Mouse (Mus musculus): ENCODE results near the gene Pigm. TPM values are rescaled to one million over a fixed set of nuclear protein-coding genes. Genes with fewer than 3 reads are reported as not detected.

The Pigm gene
- polyA plus RNA-seq, 1 experiment from 2014 or later: 3.9 TPM

- Histone ChIP-seq H3K27ac (replicated peaks) (no peak overlapping the region), H3K36me3 (no peaks in the 10 kb centered on the region), H3K9me3 (no peaks in the 10 kb centered on the region), H3K4me3 (no peak overlapping the region), H3K27me3 (no peaks in the 10 kb centered on the region), H3K4me1 (replicated peaks) (no peaks in the 10 kb centered on the region), H3K9ac (no peak overlapping the region), H3K4me2 (no peak overlapping the region)
- WGBS: 84% methylated on average over 6 of the region's 6 CpGs
- ATAC-seq (ENCODE audit: low FRiP score, low read depth): no peak
Observed at GRCm38 (mm10) chr1:172420181-172420580, 43.8 kb downstream of the Pigm start.

GRCm38 (mm10) chr1:172423393-172423792 is 47.0 kb downstream of the Pigm start:
- Histone ChIP-seq H3K27ac (replicated peaks) (no peak overlapping the region), H3K4me1 (replicated peaks) (no peaks in the 10 kb centered on the region), H3K27me3 (no peaks in the 10 kb centered on the region), H3K4me2 (no peak overlapping the region), H3K9me3 (no peaks in the 10 kb centered on the region), H3K9ac (no peak overlapping the region), H3K36me3 (no peaks in the 10 kb centered on the region), H3K4me3 (no peak overlapping the region)
- WGBS: 86% methylated on average over 1 of the region's 1 CpGs
- no peak for ATAC-seq (ENCODE audit: low FRiP score, low read depth)

GRCm38 (mm10) chr1:172426419-172426818 is 50.1 kb downstream of the Pigm start:
- H3K27ac ChIP-seq (replicated peaks): no peak overlapping the region
- WGBS: 64% methylated on average over 1 of the region's 1 CpGs

GRCm38 (mm10) chr1:172427841-172428240 is 51.5 kb downstream of the Pigm start:
- H3K4me2 ChIP-seq: no peak overlapping the region

More at GRCm38 (mm10) chr1:172426419-172426818, 50.1 kb downstream of the Pigm start:
- Histone ChIP-seq H3K9me3 (no peaks in the 10 kb centered on the region), H3K9ac (no peak overlapping the region), H3K4me2 (no peak overlapping the region), H3K4me1 (replicated peaks) (no peaks in the 10 kb centered on the region), H3K4me3 (no peak overlapping the region), H3K27me3 (no peaks in the 10 kb centered on the region), H3K36me3 (no peaks in the 10 kb centered on the region)
- ATAC-seq (ENCODE audit: low FRiP score, low read depth): no peak

GRCm38 (mm10) chr1:172428614-172429013 is 52.3 kb downstream of the Pigm start:
- WGBS: 82% methylated on average over 1 of the region's 1 CpGs
- Histone ChIP-seq H3K36me3 (no peaks in the 10 kb centered on the region), H3K4me2 (no peak overlapping the region), H3K27ac (replicated peaks) (no peak overlapping the region), H3K27me3 (no peaks in the 10 kb centered on the region), H3K4me3 (no peak overlapping the region), H3K4me1 (replicated peaks) (no peaks in the 10 kb centered on the region), H3K9ac (no peak overlapping the region), H3K9me3 (no peaks in the 10 kb centered on the region)
- no peak for ATAC-seq (ENCODE audit: low FRiP score, low read depth)

More at GRCm38 (mm10) chr1:172427841-172428240, 51.5 kb downstream of the Pigm start:
- Histone ChIP-seq H3K9ac (no peak overlapping the region), H3K36me3 (no peaks in the 10 kb centered on the region), H3K27me3 (no peaks in the 10 kb centered on the region), H3K4me1 (replicated peaks) (no peaks in the 10 kb centered on the region), H3K4me3 (no peak overlapping the region), H3K9me3 (no peaks in the 10 kb centered on the region), H3K27ac (replicated peaks) (no peak overlapping the region)
- 91% methylated on average over 3 of the region's 3 CpGs for WGBS
- no peak for ATAC-seq (ENCODE audit: low FRiP score, low read depth)

- Histone ChIP-seq H3K27ac (replicated peaks) (no peak overlapping the region), H3K9me3 (no peaks in the 10 kb centered on the region), H3K4me3 (no peak overlapping the region), H3K36me3 (no peaks in the 10 kb centered on the region), H3K27me3 (no peaks in the 10 kb centered on the region), H3K4me2 (no peak overlapping the region), H3K4me1 (replicated peaks) (no peaks in the 10 kb centered on the region), H3K9ac (no peak overlapping the region)
- no peak for ATAC-seq (ENCODE audit: low FRiP score, low read depth)
- WGBS: 53% methylated on average over 9 of the region's 9 CpGs
Observed at GRCm38 (mm10) chr1:172430731-172431220, 54.4 kb downstream of the Pigm start.

GRCm38 (mm10) chr1:172431836-172432586 is 55.7 kb downstream of the Pigm start:
- H3K9me3 ChIP-seq: no peaks in the 10 kb centered on the region
- H3K4me2 ChIP-seq: no peak overlapping the region
- H3K9ac ChIP-seq: no peak overlapping the region
- H3K27ac ChIP-seq (replicated peaks): no peak overlapping the region
- H3K36me3 ChIP-seq: no peaks in the 10 kb centered on the region
- no peaks in the 10 kb centered on the region for H3K4me1 ChIP-seq (replicated peaks)
- 55% methylated on average over 4 of the region's 4 CpGs for WGBS
- no peak overlapping the region for H3K4me3 ChIP-seq
- no peaks in the 10 kb centered on the region for H3K27me3 ChIP-seq
- ATAC-seq (ENCODE audit: low FRiP score, low read depth): no peak

- H3K4me2 ChIP-seq: no peak overlapping the region
- H3K27me3 ChIP-seq: no peaks in the 10 kb centered on the region
- H3K4me3 ChIP-seq: no peak overlapping the region
- H3K9me3 ChIP-seq: no peaks in the 10 kb centered on the region
- no peaks in the 10 kb centered on the region for H3K36me3 ChIP-seq
- no peak overlapping the region for H3K9ac ChIP-seq
- no peak overlapping the region for H3K27ac ChIP-seq (replicated peaks)
- ATAC-seq (ENCODE audit: low FRiP score, low read depth): no peak
- no peaks in the 10 kb centered on the region for H3K4me1 ChIP-seq (replicated peaks)
- WGBS: 87% methylated on average over 3 of the region's 3 CpGs
Observed at GRCm38 (mm10) chr1:172432587-172432955, 56.2 kb downstream of the Pigm start.

GRCm38 (mm10) chr1:172433012-172433850 is 56.9 kb downstream of the Pigm start:
- no peaks in the 10 kb centered on the region for H3K4me1 ChIP-seq (replicated peaks)
- H3K9me3 ChIP-seq: no peaks in the 10 kb centered on the region
- no peaks in the 10 kb centered on the region for H3K27me3 ChIP-seq
- no peak overlapping the region for H3K4me2 ChIP-seq
- no peak overlapping the region for H3K9ac ChIP-seq
- H3K36me3 ChIP-seq: no peaks in the 10 kb centered on the region
- 88% methylated on average over 20 of the region's 20 CpGs for WGBS
- no peak for ATAC-seq (ENCODE audit: low FRiP score, low read depth)
- H3K27ac ChIP-seq (replicated peaks): no peak overlapping the region
- H3K4me3 ChIP-seq: no peak overlapping the region

Other genes starting within 250 kb of the Pigm start
- 163 TPM in 2 replicates for gene Pex19, start 249.8 kb upstream of the Pigm start, polyA plus RNA-seq (2015; fragmentation: Nextera tagmentation; extraction: Ambion mirVana)
- gene Dcaf8, start 228.5 kb upstream of the Pigm start, polyA plus RNA-seq (2015; fragmentation: Nextera tagmentation; extraction: Ambion mirVana): 84.6 and 85.8 TPM in 2 replicates
- 454 and 489 TPM in 2 replicates for gene Pea15a, start 169.7 kb upstream of the Pigm start, polyA plus RNA-seq (2015; fragmentation: Nextera tagmentation; extraction: Ambion mirVana)
- 1.4 and 2.2 TPM in 2 replicates for gene Casq1, start 156.7 kb upstream of the Pigm start, polyA plus RNA-seq (2015; fragmentation: Nextera tagmentation; extraction: Ambion mirVana)
- 0.05 and 0.06 TPM in 2 replicates for gene Atp1a4, start 118.1 kb upstream of the Pigm start, polyA plus RNA-seq (2015; fragmentation: Nextera tagmentation; extraction: Ambion mirVana)
- gene Igsf8, start 114.9 kb upstream of the Pigm start, polyA plus RNA-seq (2015; fragmentation: Nextera tagmentation; extraction: Ambion mirVana): 75.3 and 79.0 TPM in 2 replicates
- gene Atp1a2, start 78.5 kb upstream of the Pigm start, polyA plus RNA-seq (2015; fragmentation: Nextera tagmentation; extraction: Ambion mirVana): 74.3 and 75.8 TPM in 2 replicates
- gene Kcnj9, start 47.2 kb upstream of the Pigm start, polyA plus RNA-seq (2015; fragmentation: Nextera tagmentation; extraction: Ambion mirVana): 4.1 and 4.3 TPM in 2 replicates
- gene Kcnj10, start 35.3 kb upstream of the Pigm start, polyA plus RNA-seq (2015; fragmentation: Nextera tagmentation; extraction: Ambion mirVana): 2.9 and 3.0 TPM in 2 replicates
- 0.12 and 0.18 TPM in 2 replicates for gene Slamf9, start 98.8 kb downstream of the Pigm start, polyA plus RNA-seq (2015; fragmentation: Nextera tagmentation; extraction: Ambion mirVana)
- gene Igsf9, start 105.2 kb downstream of the Pigm start, polyA plus RNA-seq (2015; fragmentation: Nextera tagmentation; extraction: Ambion mirVana): 45.7 and 49.3 TPM in 2 replicates
- 77.7 and 83.7 TPM in 2 replicates for gene Tagln2, start 123.5 kb downstream of the Pigm start, polyA plus RNA-seq (2015; fragmentation: Nextera tagmentation; extraction: Ambion mirVana)
- 2.8 and 4.6 TPM in 2 replicates for gene Cfap45, start 144.3 kb downstream of the Pigm start, polyA plus RNA-seq (2015; fragmentation: Nextera tagmentation; extraction: Ambion mirVana)
- gene Vsig8, start 179.4 kb downstream of the Pigm start, polyA plus RNA-seq (2015; fragmentation: Nextera tagmentation; extraction: Ambion mirVana): 0.71 and 1.1 TPM in 2 replicates
- gene Slamf8, start 214.0 kb downstream of the Pigm start, polyA plus RNA-seq (2015; fragmentation: Nextera tagmentation; extraction: Ambion mirVana): 0.13 TPM in 1 of 2 replicates, not detected in the other
- 0.22 and 0.26 TPM in 2 replicates for gene Fcrl6, start 226.0 kb downstream of the Pigm start, polyA plus RNA-seq (2015; fragmentation: Nextera tagmentation; extraction: Ambion mirVana)

Measured in hindbrain, embryonic 15.5 days (tissue).